Mouse (Mus musculus): Measurements from ENCODE around the gene Chmp2a. TPM values are rescaled to one million over a fixed set of nuclear protein-coding genes. Genes with fewer than 3 reads are reported as not detected.
"Not testable (repeated sequence)": the region's sequence is repeated elsewhere in the genome, so short reads cannot be mapped to it uniquely, and the experiment has no call there.

Gene Chmp2a
- polyA plus RNA-seq (2012; rRNA removed) = 103 and 134 TPM in 2 replicates

- peak; percentile 82 for TF ChIP-seq POLR2A (IDR thresholded peaks at IDR 0.05; ENCODE audit: low read depth, low read length)
- TF ChIP-seq CTCF (conservative IDR thresholded peaks at IDR 0.05; ENCODE audit: insufficient read depth, insufficient read length, low read depth, low read length) = no peak
- Histone ChIP-seq H3K36me3 (ENCODE audit: control insufficient read depth, insufficient read depth, low read length) (no peaks in the 10 kb centered on the region; the same call in 1 of the 2 replicates), H3K4me1 (ENCODE audit: control insufficient read depth, insufficient read depth, low read length) (peaks cover 20% of the 10 kb centered on the region; the same call in 1 of the 2 replicates), H3K27me3 (replicated peaks; ENCODE audit: control insufficient read depth, insufficient read depth, low read length) (no peaks in the 10 kb centered on the region), H3K27ac (ENCODE audit: insufficient read depth, low read depth, low read length) (peak within 1 kb of the TSS; percentile 90), H3K4me3 (ENCODE audit: insufficient read depth, low read depth, low read length) (peak within 1 kb of the TSS; percentile 91)
- WGBS = under 1% methylated on average over 45 of the region's 45 CpGs
- peak; percentile 98 for DNase-seq
Measured at GRCm38 (mm10) chr7:13034148-13034977, at the start of gene Chmp2a. Chmp2a (minus strand) TSS chr7:13034807.

GRCm38 (mm10) chr7:13072293-13072692 is 37.7 kb upstream of the Chmp2a start:
- TF ChIP-seq POLR2A (IDR thresholded peaks at IDR 0.05; ENCODE audit: low read depth, low read length) (no peak), CTCF (conservative IDR thresholded peaks at IDR 0.05; ENCODE audit: insufficient read depth, insufficient read length, low read depth, low read length) (no peak)
- Histone ChIP-seq H3K27ac (ENCODE audit: insufficient read depth, low read depth, low read length) (no peak overlapping the region), H3K27me3 (replicated peaks; ENCODE audit: control insufficient read depth, insufficient read depth, low read length) (no peaks in the 10 kb centered on the region), H3K36me3 (ENCODE audit: control insufficient read depth, insufficient read depth, low read length) (no peaks in the 10 kb centered on the region), H3K4me1 (ENCODE audit: control insufficient read depth, insufficient read depth, low read length) (no peaks in the 10 kb centered on the region), H3K4me3 (ENCODE audit: insufficient read depth, low read depth, low read length) (no peak overlapping the region)
- DNase-seq = no peak
- 58% methylated on average over 5 of the region's 5 CpGs for WGBS

- H3K4me1 ChIP-seq (ENCODE audit: control insufficient read depth, insufficient read depth, low read length); H3K27me3 ChIP-seq (replicated peaks; ENCODE audit: control insufficient read depth, insufficient read depth, low read length); H3K4me3 ChIP-seq (ENCODE audit: insufficient read depth, low read depth, low read length); H3K27ac ChIP-seq (ENCODE audit: insufficient read depth, low read depth, low read length); DNase-seq; H3K36me3 ChIP-seq (ENCODE audit: control insufficient read depth, insufficient read depth, low read length): not testable (repeated sequence)
- WGBS = 43% methylated on average over 2 of the region's 2 CpGs
Measured at GRCm38 (mm10) chr7:13063399-13063798, 28.8 kb upstream of the Chmp2a start.

GRCm38 (mm10) chr7:13059536-13059935 is 24.9 kb upstream of the Chmp2a start:
- 92% methylated on average over 9 of the region's 9 CpGs for WGBS
- H3K27ac ChIP-seq (ENCODE audit: insufficient read depth, low read depth, low read length) = no peak overlapping the region

GRCm38 (mm10) chr7:13056913-13057700 is 22.5 kb upstream of the Chmp2a start:
- no peak for DNase-seq
- Histone ChIP-seq H3K4me1 (ENCODE audit: control insufficient read depth, insufficient read depth, low read length) (no peaks in the 10 kb centered on the region; the same call in 1 of the 2 replicates), H3K27ac (ENCODE audit: insufficient read depth, low read depth, low read length) (no peak overlapping the region), H3K36me3 (ENCODE audit: control insufficient read depth, insufficient read depth, low read length) (no peaks in the 10 kb centered on the region), H3K27me3 (replicated peaks; ENCODE audit: control insufficient read depth, insufficient read depth, low read length) (no peaks in the 10 kb centered on the region), H3K4me3 (ENCODE audit: insufficient read depth, low read depth, low read length) (no peak overlapping the region)
- TF ChIP-seq CTCF (conservative IDR thresholded peaks at IDR 0.05; ENCODE audit: insufficient read depth, insufficient read length, low read depth, low read length) = no peak
- no peak for TF ChIP-seq POLR2A (IDR thresholded peaks at IDR 0.05; ENCODE audit: low read depth, low read length)
- 54% methylated on average over 8 of the region's 8 CpGs for WGBS

More at GRCm38 (mm10) chr7:13059536-13059935, 24.9 kb upstream of the Chmp2a start:
- Histone ChIP-seq H3K4me1 (ENCODE audit: control insufficient read depth, insufficient read depth, low read length) (no peaks in the 10 kb centered on the region; the same call in 1 of the 2 replicates), H3K4me3 (ENCODE audit: insufficient read depth, low read depth, low read length) (no peak overlapping the region), H3K36me3 (ENCODE audit: control insufficient read depth, insufficient read depth, low read length) (no peaks in the 10 kb centered on the region), H3K27me3 (replicated peaks; ENCODE audit: control insufficient read depth, insufficient read depth, low read length) (no peaks in the 10 kb centered on the region)
- TF ChIP-seq POLR2A (IDR thresholded peaks at IDR 0.05; ENCODE audit: low read depth, low read length) = no peak
- no peak for TF ChIP-seq CTCF (conservative IDR thresholded peaks at IDR 0.05; ENCODE audit: insufficient read depth, insufficient read length, low read depth, low read length)
- no peak for DNase-seq

- peak within 1 kb of the TSS; percentile 89 for H3K4me3 ChIP-seq (ENCODE audit: insufficient read depth, low read depth, low read length)
- no peaks in the 10 kb centered on the region for H3K36me3 ChIP-seq (ENCODE audit: control insufficient read depth, insufficient read depth, low read length)
- peak within 1 kb of the TSS; percentile 89 for H3K27ac ChIP-seq (ENCODE audit: insufficient read depth, low read depth, low read length)
- DNase-seq = peak; percentile 98
- TF ChIP-seq CTCF (conservative IDR thresholded peaks at IDR 0.05; ENCODE audit: insufficient read depth, insufficient read length, low read depth, low read length) = no peak
- TF ChIP-seq POLR2A (IDR thresholded peaks at IDR 0.05; ENCODE audit: low read depth, low read length) = peak; percentile 85
- H3K27me3 ChIP-seq (replicated peaks; ENCODE audit: control insufficient read depth, insufficient read depth, low read length) = no peaks in the 10 kb centered on the region
- under 1% methylated on average over 41 of the region's 41 CpGs for WGBS
- H3K4me1 ChIP-seq (ENCODE audit: control insufficient read depth, insufficient read depth, low read length) = no peaks in the 10 kb centered on the region; the same call in 1 of the 2 replicates
Measured at GRCm38 (mm10) chr7:13054287-13055010, 19.8 kb upstream of the Chmp2a start, which contains the start of gene Mzf1. Mzf1 (minus strand) TSS chr7:13054764.

All from kidney, adult 2 months (tissue).